24 mouse cellular contexts compared by ENCODE assay signal in the genomic region with DNA sequence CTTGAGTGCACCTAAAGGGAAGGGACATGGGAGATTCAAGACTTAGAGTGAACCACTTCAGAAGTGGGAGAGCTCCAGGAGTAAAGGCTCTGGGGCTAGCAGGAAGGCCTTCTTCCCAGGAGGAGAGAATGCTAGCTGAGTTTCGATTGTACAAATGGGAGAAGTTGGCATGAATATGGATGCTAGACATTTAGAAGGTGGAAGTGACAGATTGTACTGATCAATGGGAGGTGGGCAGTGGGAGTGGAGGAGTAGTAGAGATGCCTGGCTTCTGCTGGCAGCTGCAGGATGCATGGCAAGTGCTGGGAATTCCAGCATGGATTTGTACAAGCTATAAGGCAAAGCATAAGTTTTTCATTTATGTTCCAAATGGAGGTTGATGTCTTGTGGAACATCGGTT.
DNase-seq lines count a peak whose midpoint lies in the region; ATAC-seq and TF ChIP-seq lines count a peak whose summit lies in the region.
"Had no signal": no experiment of that assay in that cellular context is flagged by ENCODE, and none has a peak within 500 bp of the region (broad histone marks: within the 10 kb centered on the region; RNA-seq: fewer than 3 reads in every experiment).

No protein-coding gene starts in this region.

- H3K4me3 ChIP-seq in layer of hippocampus, adult 2 months, result no peak overlapping the region
- no peak overlapping the region for H3K4me3 ChIP-seq in hindbrain, embryonic 13.5 days
- H3K4me3 ChIP-seq: embryonic facial prominence, embryonic 15.5 days; erythroblast, embryonic 14.5 days; forebrain, embryonic 10.5 days; heart, embryonic 10.5 days; hindbrain, embryonic 15.5 days had no signal

- no peak overlapping the region for H3K9ac ChIP-seq in hindbrain, embryonic 13.5 days
- H3K9ac ChIP-seq: embryonic facial prominence, embryonic 15.5 days; hindbrain, embryonic 15.5 days had no signal

- H3K9me3 ChIP-seq in hindbrain, embryonic 13.5 days, result 0 out of 2 replicates have a peak, but pooled peaks cover 6% of the 10 kb centered on the region
- H3K9me3 ChIP-seq: embryonic facial prominence, embryonic 15.5 days; heart, embryonic 10.5 days had no signal

- no peak for TF ChIP-seq CTCF in layer of hippocampus, adult 2 months (conservative IDR thresholded peaks at IDR 0.05)

- no peak for ATAC-seq in megakaryocyte, adult 5-6 weeks (ENCODE audit: poor library complexity, severe bottlenecking)
- ATAC-seq in hindbrain, embryonic 13.5 days (ENCODE audit: low FRiP score), result no peak
- ATAC-seq: activated CD4-positive, CD25-positive, alpha-beta regulatory T cell, adult 4 months; forebrain, embryonic 14.5 days; Patski had no signal

- H3K4me1 ChIP-seq in hindbrain, embryonic 13.5 days (replicated peaks), result no peaks in the 10 kb centered on the region
- H3K4me1 ChIP-seq: embryonic facial prominence, embryonic 15.5 days; forebrain, embryonic 10.5 days; heart, embryonic 10.5 days; hindbrain, embryonic 15.5 days had no signal

- H3K4me2 ChIP-seq in hindbrain, embryonic 13.5 days, result no peak overlapping the region
- H3K4me2 ChIP-seq: embryonic facial prominence, embryonic 15.5 days; hindbrain, embryonic 15.5 days had no signal

- 85% methylated on average over 2 of the region's 2 CpGs for WGBS in hindbrain, embryonic 13.5 days

- no peaks in the 10 kb centered on the region for H3K27me3 ChIP-seq in hindbrain, embryonic 13.5 days
- H3K27me3 ChIP-seq: CH12.LX; embryonic facial prominence, embryonic 15.5 days; hindbrain, embryonic 15.5 days; Patski had no signal

- intact Hi-C loops in heart, postnatal 25 days (cut with DNase I), result no loop called here

- no peak overlapping the region for H3K27ac ChIP-seq in layer of hippocampus, adult 2 months
- no peak overlapping the region for H3K27ac ChIP-seq in hindbrain, embryonic 13.5 days
- H3K27ac ChIP-seq: embryonic facial prominence, embryonic 15.5 days; forebrain, embryonic 10.5 days; heart, embryonic 10.5 days; hindbrain, embryonic 15.5 days had no signal

- peak; percentile 78 for DNase-seq in heart, adult 11 months
- DNase-seq in heart, postnatal 25 days (ENCODE audit: low spot score), result no peak
- DNase-seq in right cerebral cortex, adult 18-20 months, result peak; percentile 37
- no peak for DNase-seq in right cerebral cortex, postnatal 4 days
- peak; percentile 21 to 55 for DNase-seq in layer of hippocampus, adult 2 months (ENCODE audit: low spot score in 2 of 2)
- DNase-seq in layer of hippocampus, adult 9-11 months, result peak; percentile 41
- DNase-seq: adrenal gland, postnatal 14 days; cerebellum, adult 2 months; cerebellum, postnatal 10 days; embryo, embryonic 11 days; gastrocnemius, postnatal 36 days; heart, adult 18-20 months; heart, postnatal 10 days had no signal

- peaks cover 5% of the 10 kb centered on the region; the same call in 1 of the 2 replicates for H3K36me3 ChIP-seq in hindbrain, embryonic 13.5 days
- H3K36me3 ChIP-seq: embryonic facial prominence, embryonic 15.5 days; forebrain, embryonic 10.5 days; heart, embryonic 10.5 days; hindbrain, embryonic 15.5 days had no signal

Comparison
In these comparisons a context has a peak if more than half of its experiments do, and no peak if none do; other contexts are left out.
1. DNase-seq: peak in heart, adult 11 months (single experiment), right cerebral cortex, adult 18-20 months (single experiment), layer of hippocampus, adult 2 months (2 of 2) and layer of hippocampus, adult 9-11 months (single experiment); none in heart, postnatal 25 days (single experiment) and right cerebral cortex, postnatal 4 days (single experiment).